Mouse (Mus musculus) forebrain, postnatal 0 days (tissue): ENCODE data around the gene Pomt1. TPM values are rescaled to one million over a fixed set of nuclear protein-coding genes. Genes with fewer than 3 reads are reported as not detected.

ENCODE experiments used
- ATAC-seq: fragments of 200-750 bp; cut with Nextera tagmentation; 2 replicates; pipeline ENCODE4 v1.8.0; 2017; ENCODE audit warnings: mild to moderate bottlenecking, moderate library complexity
- DNase-seq: peaks from one replicate; pipeline ENCODE4 v3.0.0-alpha.2; 2015
- H3K27ac ChIP-seq: fragments of 300-500 bp; sonication (generic); 2 replicates; pipeline ENCODE4 v1.5.1; 2014; ENCODE audit warnings: low read depth, mild to moderate bottlenecking, antibody characterized with exemption, low read length, moderate library complexity, mixed read lengths
- H3K27me3 ChIP-seq: fragments of 300-500 bp; sonication (generic); 2 replicates; pipeline ENCODE4 v1.6.1; 2014; ENCODE audit warnings: mild to moderate bottlenecking, low read length, mixed read lengths; ENCODE audit not compliant: insufficient read depth
- H3K36me3 ChIP-seq: fragments of 300-500 bp; sonication (generic); 2 replicates; pipeline ENCODE4 v1.6.1; 2014; ENCODE audit warnings: mild to moderate bottlenecking, moderate library complexity; ENCODE audit not compliant: insufficient read depth
- H3K4me1 ChIP-seq: fragments of 300-500 bp; sonication (generic); 2 replicates; pipeline ENCODE4 v1.6.1; 2014; ENCODE audit warnings: antibody characterized with exemption; ENCODE audit not compliant: insufficient read depth
- H3K4me2 ChIP-seq: fragments of 300-500 bp; sonication (generic); 2 replicates; pipeline ENCODE4 v1.6.1; 2014; ENCODE audit warnings: low read depth, mild to moderate bottlenecking, moderate library complexity
- H3K4me3 ChIP-seq: fragments of 300-500 bp; sonication (generic); 2 replicates; pipeline ENCODE4 v1.5.1; 2014; ENCODE audit warnings: low read depth, low read length, mixed read lengths
- H3K9ac ChIP-seq: fragments of 300-500 bp; sonication (generic); 2 replicates; pipeline ENCODE4 v1.6.1; 2014; ENCODE audit warnings: mild to moderate bottlenecking
- H3K9me3 ChIP-seq: fragments of 300-500 bp; sonication (generic); 2 replicates; pipeline ENCODE4 v1.6.1; 2016; ENCODE audit warnings: low read length
- CTCF ChIP-seq: sonication (generic); IDR thresholded peaks from 2 replicates; pipeline ENCODE4 v1.5.1; 2016; ENCODE audit warnings: antibody characterized with exemption, control low read depth, low read depth
- WGBS: fragments of 180-500 bp; shearing (Covaris S2); extraction: QIAGEN DNeasy Blood & Tissue Kit; methylation state at CpG from one replicate; pipeline ENCODE4 v1.1.7; 2014; 5-methylcytosine and 5-hydroxymethylcytosine counted together
- polyA plus RNA-seq: library from polyadenylated mRNA; unstranded; fragments of >200 nt; fragmentation: Nextera tagmentation; extraction: Ambion mirVana; gene quantifications from 2 replicates; pipeline ENCODE4 v1.2.1, GENCODE M21; 2015
- total RNA-seq: library from RNA; depleted of rRNA; stranded (reverse); fragments of >200 nt; gene quantifications from 2 replicates; pipeline ENCODE4 v1.2.3, GENCODE M21; 2014

Pomt1 gene
- total and polyA plus RNA-seq, 2 experiments from 2014 or later = 19.8 to 38.5 TPM

DNA sequence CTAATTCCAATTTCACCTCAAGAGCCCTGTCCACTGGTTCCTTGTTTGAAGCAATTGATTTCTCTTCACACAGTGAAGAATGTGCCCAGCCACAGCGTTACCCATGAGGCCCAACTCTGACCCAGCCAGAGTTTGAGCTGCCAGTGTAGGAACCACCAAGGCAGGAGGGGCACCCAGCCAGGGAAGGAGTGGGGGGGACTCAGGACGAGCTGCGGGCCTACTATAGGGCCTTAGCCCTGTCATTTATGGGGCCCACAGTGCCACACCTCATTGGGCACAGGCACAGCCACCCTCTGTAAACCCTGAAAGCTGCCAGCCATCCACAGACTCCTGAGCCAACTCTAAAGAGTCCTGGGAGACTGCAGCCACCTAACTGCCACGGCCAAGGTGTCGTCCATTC lies 18.2 kb downstream of the Pomt1 start:
- H3K27me3 ChIP-seq = no peaks in the 10 kb centered on the region
- H3K36me3 ChIP-seq = peaks cover 66% of the 10 kb centered on the region
- no peaks in the 10 kb centered on the region for H3K4me1 ChIP-seq
- H3K9me3 ChIP-seq = no peaks in the 10 kb centered on the region
- H3K27ac ChIP-seq = no peak overlapping the region
- H3K4me3 ChIP-seq = no peak overlapping the region
- H3K9ac ChIP-seq = no peak overlapping the region
- DNase-seq = no peak
- no peak for ATAC-seq
- WGBS = 83% methylated on average over 5 of the region's 5 CpGs
- TF ChIP-seq CTCF = no peak
- no peak overlapping the region for H3K4me2 ChIP-seq

DNA sequence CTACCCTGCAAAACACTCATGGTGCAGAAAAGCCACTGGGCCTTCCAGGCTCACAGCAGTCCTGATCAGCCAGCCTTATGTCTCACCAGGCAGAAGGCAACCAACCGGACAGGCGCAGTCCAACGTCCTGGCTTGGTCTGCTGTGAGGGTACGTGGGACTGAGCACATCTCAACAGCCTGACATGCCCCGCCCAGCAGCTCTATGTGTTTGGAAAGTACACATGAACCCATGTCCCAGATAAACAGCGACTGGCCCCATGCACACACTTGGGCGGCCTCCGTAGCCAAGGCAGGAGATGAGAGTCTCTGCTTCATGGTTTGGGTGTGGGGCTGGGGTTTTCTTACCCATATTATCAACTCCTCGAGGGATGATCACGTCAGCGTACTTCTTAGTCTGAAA lies 19.9 kb downstream of the Pomt1 start:
- Histone ChIP-seq H3K9me3 (no peaks in the 10 kb centered on the region), H3K36me3 (peaks cover 54% of the 10 kb centered on the region), H3K4me2 (no peak overlapping the region), H3K27ac (no peak overlapping the region), H3K4me3 (no peak overlapping the region), H3K27me3 (no peaks in the 10 kb centered on the region), H3K4me1 (no peaks in the 10 kb centered on the region), H3K9ac (no peak overlapping the region)
- DNase-seq = no peak
- no peak for TF ChIP-seq CTCF
- no peak for ATAC-seq
- WGBS = 92% methylated on average over 11 of the region's 11 CpGs

DNA sequence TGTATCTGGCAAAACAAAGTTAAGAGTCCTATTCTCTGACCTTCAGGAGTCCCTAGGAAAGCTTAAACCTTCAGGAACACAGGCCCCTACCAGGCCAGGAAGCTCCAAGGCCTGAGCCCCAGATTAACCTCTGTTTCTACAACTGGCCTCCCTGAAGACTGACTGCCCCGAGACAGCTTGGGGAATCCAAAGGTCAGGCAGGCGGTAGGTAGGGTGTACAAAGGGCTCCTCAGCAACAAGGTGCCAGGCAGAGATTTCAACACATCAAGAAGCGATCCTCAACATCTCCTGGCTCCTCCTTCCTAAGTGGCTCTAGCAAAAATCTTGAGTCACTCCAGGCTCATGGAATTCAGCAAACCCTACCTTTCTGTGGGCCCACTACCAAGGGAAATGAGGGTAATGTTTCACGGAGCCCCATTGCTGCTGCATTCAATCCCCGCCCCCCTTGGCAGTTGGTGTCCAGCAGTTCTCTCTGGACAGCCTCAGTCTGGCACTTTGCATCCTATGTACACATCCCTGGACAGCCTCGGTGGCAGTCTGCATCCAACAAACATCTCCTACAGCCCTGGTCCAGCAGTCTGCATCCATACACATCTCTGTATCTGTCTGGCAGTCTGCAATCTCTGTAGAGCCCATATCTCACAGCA lies 22.6 kb downstream of the Pomt1 start:
- no peak for DNase-seq
- peak overlapping the region; percentile 81 for H3K9ac ChIP-seq
- no peak for TF ChIP-seq CTCF
- H3K27me3 ChIP-seq = no peaks in the 10 kb centered on the region
- H3K36me3 ChIP-seq = peaks cover 28% of the 10 kb centered on the region
- WGBS = 60% methylated on average over 6 of the region's 6 CpGs
- ATAC-seq = no peak
- H3K4me2 ChIP-seq = peak overlapping the region; percentile 71
- no peaks in the 10 kb centered on the region for H3K4me1 ChIP-seq
- no peak overlapping the region for H3K27ac ChIP-seq
- H3K4me3 ChIP-seq = peak overlapping the region; percentile 86
- no peaks in the 10 kb centered on the region for H3K9me3 ChIP-seq

DNA sequence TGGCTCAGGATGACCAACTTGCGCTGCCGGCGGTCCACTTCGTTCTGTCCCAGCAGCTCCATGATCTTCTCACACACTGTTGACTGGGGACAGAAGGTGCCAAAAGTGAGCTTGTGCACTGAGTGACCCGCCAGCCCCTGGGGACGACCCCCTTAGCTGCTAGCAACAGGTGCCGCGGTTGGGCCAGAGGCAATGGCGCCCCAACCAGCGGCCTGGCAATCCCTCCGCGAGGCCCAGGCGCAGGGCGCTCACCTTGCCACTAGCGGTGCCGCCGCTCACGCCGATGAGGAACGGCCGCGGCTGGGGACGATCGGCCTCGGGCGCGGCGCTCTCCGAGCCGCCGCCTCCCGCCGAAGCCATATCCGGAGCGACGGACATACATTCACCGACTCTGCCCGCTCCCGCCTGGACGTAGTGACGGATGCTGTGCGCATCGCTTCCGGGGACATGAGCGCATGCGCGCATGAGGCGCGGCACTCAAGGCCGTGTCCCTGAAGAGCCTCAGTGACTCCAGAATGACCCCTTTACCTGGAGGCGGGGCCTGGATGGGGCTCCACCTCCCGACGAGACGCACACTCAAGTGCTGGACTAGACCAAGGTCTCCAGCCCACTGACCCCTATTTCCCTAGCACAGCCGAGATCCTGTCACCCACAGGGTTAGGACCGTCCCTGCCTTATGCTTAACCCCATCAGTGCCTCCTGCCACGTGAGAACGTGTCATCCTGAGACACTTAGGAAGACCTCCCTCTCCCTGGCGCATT lies 23.4 kb downstream of the Pomt1 start, which contains the start of gene Uck1:
Gene Uck1, minus strand, starts transcription at position 503 of the 761 bp plus-strand sequence.
- H3K9ac ChIP-seq = peak within 1 kb of the TSS; percentile 81
- H3K9me3 ChIP-seq = no peaks in the 10 kb centered on the region
- TF ChIP-seq CTCF = no peak
- peak within 1 kb of the TSS; percentile 86 for H3K4me3 ChIP-seq
- peak within 1 kb of the TSS; percentile 71 for H3K4me2 ChIP-seq
- peak within 1 kb of the TSS; percentile 69 for H3K27ac ChIP-seq
- WGBS = 2% methylated on average over 59 of the region's 59 CpGs
- ATAC-seq (peak; percentile 97), DNase-seq (peak; percentile 91)
- no peaks in the 10 kb centered on the region for H3K27me3 ChIP-seq
- no peaks in the 10 kb centered on the region for H3K4me1 ChIP-seq
- peaks cover 20% of the 10 kb centered on the region for H3K36me3 ChIP-seq

DNA sequence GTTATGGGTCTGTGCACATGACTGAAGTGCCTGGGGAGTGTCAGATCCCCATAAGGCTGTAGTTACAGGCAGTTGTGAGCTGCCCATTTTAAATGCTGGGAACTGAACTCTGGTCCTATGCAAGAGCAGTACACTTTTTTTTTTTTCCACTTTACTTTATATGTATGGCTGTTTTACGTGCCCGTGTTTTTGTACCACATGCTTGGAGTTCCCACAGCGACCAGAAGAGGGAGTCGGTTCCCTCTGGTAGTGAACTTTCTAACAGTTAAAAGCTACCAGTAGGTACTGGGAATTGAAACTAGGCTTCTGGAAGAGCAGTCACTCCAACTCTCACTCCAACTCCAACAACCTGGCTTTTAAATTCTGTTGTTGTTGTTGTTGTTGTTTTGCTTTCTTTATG lies 24.2 kb downstream of the Pomt1 start:
- Histone ChIP-seq H3K27me3 (no peaks in the 10 kb centered on the region), H3K4me2 (peak overlapping the region; percentile 71), H3K4me3 (no peak overlapping the region), H3K27ac (no peak overlapping the region), H3K4me1 (no peaks in the 10 kb centered on the region), H3K36me3 (peaks cover 20% of the 10 kb centered on the region), H3K9ac (no peak overlapping the region), H3K9me3 (no peaks in the 10 kb centered on the region)
- no peak for ATAC-seq
- TF ChIP-seq CTCF = peak; percentile 61
- WGBS = 25% methylated on average over 4 of the region's 4 CpGs
- DNase-seq = peak; percentile 36

DNA sequence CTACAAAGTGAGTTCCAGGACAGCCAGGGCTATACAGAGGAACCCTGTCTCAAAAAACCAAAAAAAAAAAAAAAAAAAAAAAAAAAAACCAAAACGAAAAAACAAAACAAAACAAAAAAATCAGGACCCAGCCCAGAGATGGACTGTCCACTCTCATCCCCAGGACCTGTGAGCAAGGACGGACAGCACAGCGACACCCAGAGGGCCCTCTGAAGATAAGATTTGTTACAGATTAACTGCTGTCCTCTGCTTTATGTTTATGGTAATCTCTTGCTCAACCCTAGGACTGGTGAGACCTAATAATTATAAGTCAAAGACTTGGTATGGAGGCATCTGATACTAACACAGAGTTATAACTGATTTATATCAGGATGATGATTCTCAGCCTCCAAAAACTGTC lies 39.4 kb downstream of the Pomt1 start:
- no peak for TF ChIP-seq CTCF
- Histone ChIP-seq H3K36me3 (peaks cover 34% of the 10 kb centered on the region), H3K4me3 (no peak overlapping the region), H3K4me1 (no peaks in the 10 kb centered on the region), H3K9ac (no peak overlapping the region), H3K9me3 (no peaks in the 10 kb centered on the region), H3K27ac (no peak overlapping the region), H3K4me2 (no peak overlapping the region), H3K27me3 (no peaks in the 10 kb centered on the region)
- DNase-seq = no peak
- WGBS = 78% methylated on average over 3 of the region's 3 CpGs
- no peak for ATAC-seq

DNA sequence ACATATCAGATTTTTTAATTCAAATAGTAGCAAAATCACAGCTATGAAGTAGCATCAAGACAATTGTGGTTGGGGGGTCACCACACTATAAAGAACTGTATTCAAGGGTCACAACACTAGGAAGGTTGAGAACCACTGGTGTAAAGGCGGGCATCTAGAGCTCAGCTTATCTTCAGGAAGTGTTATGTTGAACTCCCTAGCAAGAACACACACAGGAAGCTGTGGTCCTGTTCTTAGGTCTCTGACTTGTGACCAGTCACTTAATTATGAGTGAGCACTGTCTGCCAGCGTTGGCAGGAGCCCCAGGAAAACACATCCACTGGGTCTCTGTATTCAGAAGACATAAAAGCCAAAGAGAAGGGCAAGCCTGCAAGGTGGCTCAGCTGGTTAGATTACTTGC lies 45.9 kb downstream of the Pomt1 start:
- no peak overlapping the region for H3K27ac ChIP-seq
- peaks cover 9% of the 10 kb centered on the region for H3K4me1 ChIP-seq
- no peak for TF ChIP-seq CTCF
- H3K36me3 ChIP-seq = peaks cover 56% of the 10 kb centered on the region
- H3K9ac ChIP-seq = no peak overlapping the region
- no peaks in the 10 kb centered on the region for H3K9me3 ChIP-seq
- WGBS = 93% methylated on average over 2 of the region's 2 CpGs
- H3K27me3 ChIP-seq = no peaks in the 10 kb centered on the region
- no peak overlapping the region for H3K4me2 ChIP-seq
- no peak overlapping the region for H3K4me3 ChIP-seq
- DNase-seq (no peak), ATAC-seq (no peak)
